Comparison of ENCODE assay signal across 9 mouse cellular contexts in genomic region chr17:33938783-33939182, GRCm38 (mm10). TPM values are rescaled to one million over a fixed set of nuclear protein-coding genes. Genes with fewer than 3 reads are reported as not detected.
DNase-seq lines count a peak whose midpoint lies in the region; ATAC-seq and TF ChIP-seq lines count a peak whose summit lies in the region.
"Had no signal": no experiment of that assay in that cellular context is flagged by ENCODE, and none has a peak within 500 bp of the region (broad histone marks: within the 10 kb centered on the region; RNA-seq: fewer than 3 reads in every experiment).

No protein-coding gene starts in this region.

- no peak for TF ChIP-seq POLR2A in cerebellum, adult 2 months (IDR thresholded peaks at IDR 0.05; ENCODE audit: borderline replicate concordance, insufficient read depth, low read length)

- TF ChIP-seq EP300 in lung, postnatal 0 days (IDR thresholded peaks at IDR 0.05) = no peak

- no peak overlapping the region for H3K9ac ChIP-seq in lung, postnatal 0 days (replicated peaks; ENCODE audit: low read depth)
- no peak overlapping the region for H3K9ac ChIP-seq in neural tube, embryonic 15.5 days (replicated peaks)

- H3K27me3 ChIP-seq in cerebellum, adult 2 months (ENCODE audit: control insufficient read depth, insufficient read depth, low read length) = no peaks in the 10 kb centered on the region
- no peaks in the 10 kb centered on the region for H3K27me3 ChIP-seq in lung, postnatal 0 days (replicated peaks; ENCODE audit: insufficient read depth, low read length)
- H3K27me3 ChIP-seq in limb, embryonic 10.5 days (ENCODE audit: low read depth, poor library complexity, severe bottlenecking) = no peaks in the 10 kb centered on the region
- no peaks in the 10 kb centered on the region for H3K27me3 ChIP-seq in neural tube, embryonic 15.5 days (replicated peaks)

- no peak for ATAC-seq in lung, postnatal 0 days
- no peak for ATAC-seq in neural tube, embryonic 15.5 days (ENCODE audit: low FRiP score)

- H3K4me2 ChIP-seq in lung, postnatal 0 days (replicated peaks; ENCODE audit: low read depth, low read length) = no peak overlapping the region
- H3K4me2 ChIP-seq in neural tube, embryonic 15.5 days = peak overlapping the region; percentile 96; the same call in 1 of the 2 replicates

- 0 out of 2 replicates have a peak, but pooled peaks cover 8% of the 10 kb centered on the region for H3K36me3 ChIP-seq in lung, postnatal 0 days (ENCODE audit: insufficient read depth, low read length)
- peaks cover 75% of the 10 kb centered on the region for H3K36me3 ChIP-seq in limb, embryonic 10.5 days
- peaks cover 46% of the 10 kb centered on the region for H3K36me3 ChIP-seq in neural tube, embryonic 15.5 days

- WGBS in cerebellum, adult 2 months = 83% methylated on average over 11 of the region's 11 CpGs
- WGBS in lung, postnatal 0 days = 75% methylated on average over 11 of the region's 11 CpGs
- WGBS in limb, embryonic 10.5 days = 79% methylated on average over 11 of the region's 11 CpGs
- WGBS in neural tube, embryonic 15.5 days = 73% methylated on average over 11 of the region's 11 CpGs

- H3K4me3 ChIP-seq in cerebellum, adult 2 months (replicated peaks; ENCODE audit: insufficient read depth, low read depth, low read length) = peak overlapping the region; percentile 7
- H3K4me3 ChIP-seq in lung, postnatal 0 days (ENCODE audit: low read depth, low read length) = no peak overlapping the region
- H3K4me3 ChIP-seq in limb, embryonic 10.5 days = peak overlapping the region; percentile 90
- H3K4me3 ChIP-seq in neural tube, embryonic 15.5 days (replicated peaks) = peak overlapping the region; percentile 91

- no peaks in the 10 kb centered on the region for H3K9me3 ChIP-seq in lung, postnatal 0 days (ENCODE audit: low read length)
- no peaks in the 10 kb centered on the region for H3K9me3 ChIP-seq in limb, embryonic 10.5 days (replicated peaks)
- H3K9me3 ChIP-seq in neural tube, embryonic 15.5 days (replicated peaks) = no peaks in the 10 kb centered on the region

- DNase-seq in cerebellum, adult 2 months = no peak
- no peak for DNase-seq in cerebellum, adult 18-20 months
- DNase-seq in lung, postnatal 10 days = peak; percentile 44
- no peak for DNase-seq in lung, postnatal 0 days (ENCODE audit: low spot score)
- DNase-seq in limb, embryonic 10.5 days (ENCODE audit: low spot score) = no peak
- no peak for DNase-seq in layer of hippocampus, adult 8-10 months (ENCODE audit: low spot score in 2 of 2)
- no peak for DNase-seq in yolk sac, embryonic 10.5 days (ENCODE audit: low spot score)
- DNase-seq: right cerebral cortex, postnatal 14 days had no signal

- TF ChIP-seq CTCF in cerebellum, adult 2 months (IDR thresholded peaks at IDR 0.05; ENCODE audit: borderline replicate concordance, insufficient read depth, low read depth, low read length) = no peak
- no peak for TF ChIP-seq CTCF in lung, postnatal 0 days (IDR thresholded peaks at IDR 0.05)

- peaks cover 5% of the 10 kb centered on the region; the same call in 1 of the 2 replicates for H3K4me1 ChIP-seq in cerebellum, adult 2 months (ENCODE audit: control insufficient read depth, insufficient read depth, low read length)
- peaks cover 6% of the 10 kb centered on the region; the same call in 1 of the 2 replicates for H3K4me1 ChIP-seq in lung, postnatal 0 days (ENCODE audit: insufficient read depth, low read depth, low read length)
- peaks cover 24% of the 10 kb centered on the region for H3K4me1 ChIP-seq in limb, embryonic 10.5 days
- H3K4me1 ChIP-seq in neural tube, embryonic 15.5 days = peaks cover 26% of the 10 kb centered on the region

- H3K27ac ChIP-seq in cerebellum, adult 2 months (ENCODE audit: insufficient read depth, low read length) = no peak overlapping the region
- no peak overlapping the region for H3K27ac ChIP-seq in lung, postnatal 0 days (ENCODE audit: low read length)
- H3K27ac ChIP-seq in limb, embryonic 10.5 days = no peak overlapping the region
- H3K27ac ChIP-seq in neural tube, embryonic 15.5 days (replicated peaks) = no peak overlapping the region

RNA-seq across cellular contexts. Expression of gene Pfdn6, which starts 1.4 kb away (rescaled TPM):
- polyA plus RNA-seq in cerebellum, adult 2 months (2012; rRNA removed) = 117 and 135 TPM in 2 replicates
- polyA plus RNA-seq in lung, postnatal 0 days (2015; fragmentation: Nextera tagmentation; extraction: Ambion mirVana) = 99.7 and 103 TPM in 2 replicates
- 212 and 258 TPM in 2 replicates for polyA plus RNA-seq in limb, embryonic 10.5 days (2016; fragmentation: Nextera tagmentation; extraction: Ambion mirVana)
- 173 and 183 TPM in 2 replicates for polyA plus RNA-seq in neural tube, embryonic 15.5 days (2015; fragmentation: Nextera tagmentation; extraction: Ambion mirVana)
- total RNA-seq in layer of hippocampus, adult 8-10 months (2022) = 10 to 100 TPM; 68.7 to 93.1 (median 76.1) TPM

RNA-seq across cellular contexts. Expression of gene Wdr46, which starts 1.7 kb away (rescaled TPM):
- polyA plus RNA-seq in cerebellum, adult 2 months (2012; rRNA removed) = 13.3 and 14.0 TPM in 2 replicates
- polyA plus RNA-seq in lung, postnatal 0 days (2015; fragmentation: Nextera tagmentation; extraction: Ambion mirVana) = 8.8 TPM in 2 replicates
- 61.7 and 78.2 TPM in 2 replicates for polyA plus RNA-seq in limb, embryonic 10.5 days (2016; fragmentation: Nextera tagmentation; extraction: Ambion mirVana)
- 25.1 and 29.3 TPM in 2 replicates for polyA plus RNA-seq in neural tube, embryonic 15.5 days (2015; fragmentation: Nextera tagmentation; extraction: Ambion mirVana)
- total RNA-seq in layer of hippocampus, adult 8-10 months (2022) = 10 to 100 TPM; 13.2 to 17.4 (median 14.9) TPM

RNA-seq across cellular contexts. Expression of gene Rgl2, which starts 9.4 kb away (rescaled TPM):
- polyA plus RNA-seq in cerebellum, adult 2 months (2012; rRNA removed) = 171 and 183 TPM in 2 replicates
- 39.0 and 45.2 TPM in 2 replicates for polyA plus RNA-seq in lung, postnatal 0 days (2015; fragmentation: Nextera tagmentation; extraction: Ambion mirVana)
- 43.2 and 43.9 TPM in 2 replicates for polyA plus RNA-seq in limb, embryonic 10.5 days (2016; fragmentation: Nextera tagmentation; extraction: Ambion mirVana)
- 56.8 and 58.8 TPM in 2 replicates for polyA plus RNA-seq in neural tube, embryonic 15.5 days (2015; fragmentation: Nextera tagmentation; extraction: Ambion mirVana)
- total RNA-seq in layer of hippocampus, adult 8-10 months (2022) = 10 to 100 TPM; 64.3 to 90.9 (median 81.8) TPM

RNA-seq across cellular contexts. Expression of gene B3galt4, which starts 12.5 kb away (rescaled TPM):
- polyA plus RNA-seq in cerebellum, adult 2 months (2012; rRNA removed) = 8.4 and 8.6 TPM in 2 replicates
- 9.3 and 12.0 TPM in 2 replicates for polyA plus RNA-seq in lung, postnatal 0 days (2015; fragmentation: Nextera tagmentation; extraction: Ambion mirVana)
- 2.9 and 3.9 TPM in 2 replicates for polyA plus RNA-seq in limb, embryonic 10.5 days (2016; fragmentation: Nextera tagmentation; extraction: Ambion mirVana)
- 11.9 and 13.1 TPM in 2 replicates for polyA plus RNA-seq in neural tube, embryonic 15.5 days (2015; fragmentation: Nextera tagmentation; extraction: Ambion mirVana)
- total RNA-seq in layer of hippocampus, adult 8-10 months (2022) = 1 to 10 TPM; 4.7 to 7.4 (median 6.9) TPM

RNA-seq across cellular contexts. Expression of gene Vps52, which starts 16.8 kb away (rescaled TPM):
- polyA plus RNA-seq in cerebellum, adult 2 months (2012; rRNA removed) = 73.5 and 77.0 TPM in 2 replicates
- 28.5 and 31.1 TPM in 2 replicates for polyA plus RNA-seq in lung, postnatal 0 days (2015; fragmentation: Nextera tagmentation; extraction: Ambion mirVana)
- polyA plus RNA-seq in limb, embryonic 10.5 days (2016; fragmentation: Nextera tagmentation; extraction: Ambion mirVana) = 49.8 and 50.3 TPM in 2 replicates
- 72.3 and 75.7 TPM in 2 replicates for polyA plus RNA-seq in neural tube, embryonic 15.5 days (2015; fragmentation: Nextera tagmentation; extraction: Ambion mirVana)
- 10 to 100 TPM; 81.4 to 91.3 (median 81.9) TPM for total RNA-seq in layer of hippocampus, adult 8-10 months (2022)
